Mouse (Mus musculus): Measurements from ENCODE around the gene Slc8a1. TPM values are rescaled to one million over a fixed set of nuclear protein-coding genes. Genes with fewer than 3 reads are reported as not detected.

Slc8a1 gene
- polyA plus RNA-seq, 1 experiment from 2014 or later: 2.3 TPM

DNA sequence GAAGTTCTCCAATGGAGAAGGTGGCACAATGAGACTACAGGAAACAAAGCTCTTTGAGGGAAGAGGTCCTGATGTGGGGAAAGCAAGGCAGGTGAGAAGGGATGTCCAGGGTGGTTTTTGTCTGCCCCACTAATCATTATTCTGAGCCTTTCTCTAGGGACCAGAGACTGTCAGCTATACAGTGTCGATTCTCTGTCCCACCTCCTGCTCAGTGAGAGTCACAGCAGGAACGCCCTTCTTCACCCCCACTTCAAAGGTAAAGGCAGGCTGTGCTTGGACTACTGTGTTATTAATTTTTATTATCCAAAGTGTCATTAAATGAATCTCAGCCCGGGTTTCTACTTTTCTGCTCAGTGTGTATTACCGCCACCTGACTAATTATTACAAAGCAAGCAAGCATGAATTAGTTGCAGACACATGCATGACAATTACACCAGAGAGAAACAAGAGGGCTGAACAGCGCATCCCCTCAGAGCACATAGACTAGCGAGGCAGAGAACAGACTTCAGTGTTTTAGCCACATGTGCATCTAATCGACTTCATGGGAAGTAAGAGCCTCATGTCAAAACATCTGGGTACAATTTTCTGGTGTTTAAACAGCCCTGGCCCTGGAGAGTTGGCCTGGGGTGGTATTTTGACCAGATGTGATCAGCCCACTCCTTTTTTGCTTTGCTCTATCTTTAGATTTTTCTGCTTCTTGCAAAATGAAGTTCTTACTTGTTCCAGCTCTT lies 402.0 kb downstream of the Slc8a1 start:
- DNase-seq (ENCODE audit: low spot score) (no peak), ATAC-seq (replicated peaks; ENCODE audit: low FRiP score) (no peak)
- 70% methylated on average over 7 of the region's 7 CpGs for WGBS

DNA sequence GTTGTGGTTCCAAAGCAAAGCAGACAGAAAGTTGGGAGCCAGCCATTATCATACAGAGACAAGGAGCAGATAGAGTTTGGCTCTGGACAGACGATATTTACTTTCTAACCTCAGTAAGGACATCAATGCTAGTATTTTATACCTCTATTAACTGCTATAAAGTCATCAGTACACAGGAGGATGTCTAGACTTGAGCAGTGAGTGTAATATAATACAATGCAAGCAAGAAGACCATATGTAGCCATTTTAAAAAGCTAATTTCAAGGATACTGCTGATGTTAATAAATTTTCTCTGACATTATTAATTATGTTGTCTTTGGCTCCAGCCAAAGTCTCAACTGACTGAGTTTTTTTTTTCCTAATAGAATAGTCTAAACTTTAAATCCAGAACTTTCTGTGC lies 402.7 kb downstream of the Slc8a1 start:
- no peaks in the 10 kb centered on the region for H3K9me3 ChIP-seq (ENCODE audit: control insufficient read depth, low read length)
- no peak for ATAC-seq (replicated peaks; ENCODE audit: low FRiP score)
- H3K4me2 ChIP-seq: no peak overlapping the region
- H3K36me3 ChIP-seq (ENCODE audit: control insufficient read depth, insufficient read depth, low read length): no peaks in the 10 kb centered on the region
- no peak for DNase-seq (ENCODE audit: low spot score)
- no peak overlapping the region for H3K9ac ChIP-seq (ENCODE audit: low read depth, low read length)
- no peaks in the 10 kb centered on the region for H3K27me3 ChIP-seq (replicated peaks; ENCODE audit: control insufficient read depth, insufficient read depth, low read length)
- H3K4me1 ChIP-seq (replicated peaks; ENCODE audit: control insufficient read depth, insufficient read depth, low read length): no peaks in the 10 kb centered on the region
- no peak overlapping the region for H3K4me3 ChIP-seq (ENCODE audit: low read depth, low read length)
- WGBS: 55% methylated on average over 1 of the region's 1 CpGs
- H3K27ac ChIP-seq (ENCODE audit: low read depth, low read length): no peak overlapping the region

More for the DNA sequence above, 402.0 kb downstream of the Slc8a1 start:
- H3K4me2 ChIP-seq: no peak overlapping the region
- no peak overlapping the region for H3K27ac ChIP-seq (ENCODE audit: low read depth, low read length)
- H3K36me3 ChIP-seq (ENCODE audit: control insufficient read depth, insufficient read depth, low read length): no peaks in the 10 kb centered on the region
- no peak overlapping the region for H3K9ac ChIP-seq (ENCODE audit: low read depth, low read length)
- no peaks in the 10 kb centered on the region for H3K4me1 ChIP-seq (replicated peaks; ENCODE audit: control insufficient read depth, insufficient read depth, low read length)
- no peaks in the 10 kb centered on the region for H3K27me3 ChIP-seq (replicated peaks; ENCODE audit: control insufficient read depth, insufficient read depth, low read length)
- no peaks in the 10 kb centered on the region for H3K9me3 ChIP-seq (ENCODE audit: control insufficient read depth, low read length)
- H3K4me3 ChIP-seq (ENCODE audit: low read depth, low read length): no peak overlapping the region

Measured in liver, embryonic 11.5 days (tissue).